Mouse (Mus musculus) CH12.LX (cell line): Measurements from ENCODE around the gene Slc17a6.

Source experiments
- CTCF ChIP-seq, 2 experiments: IDR thresholded peaks in 1 of 2; conservative IDR thresholded peaks in 1 of 2; 2 replicates each; pipeline ENCODE4 v1.5.1; 2011 to 2012; ENCODE audit warnings: low read depth in 2 of 2, low read length in 2 of 2, improper control_type of control experiment in 1 of 2, inconsistent platforms in 1 of 2, mild to moderate bottlenecking in 1 of 2, moderate library complexity in 1 of 2
- E2F4 ChIP-seq: IDR thresholded peaks from 2 replicates; pipeline ENCODE4 v1.6.1; 2011; ENCODE audit warnings: low read depth, low read length, improper control_type of control experiment; ENCODE audit not compliant: insufficient replicate concordance
- EP300 ChIP-seq: IDR thresholded peaks from 2 replicates; pipeline ENCODE4 v1.6.1; 2011; ENCODE audit warnings: low read length, improper control_type of control experiment
- HCFC1 ChIP-seq: IDR thresholded peaks from 2 replicates; pipeline ENCODE4 v1.6.1; 2012; ENCODE audit warnings: low read depth, mild to moderate bottlenecking, inconsistent platforms, low read length, improper control_type of control experiment
- MAZ ChIP-seq: IDR thresholded peaks from 2 replicates; pipeline ENCODE4 v1.6.1; 2012; ENCODE audit warnings: low read depth, mild to moderate bottlenecking, inconsistent platforms, low read length, improper control_type of control experiment, moderate library complexity
- NELFE ChIP-seq: IDR thresholded peaks from 2 replicates; pipeline ENCODE4 v1.6.1; 2011; ENCODE audit warnings: low read depth, low read length, improper control_type of control experiment
- PAX5 ChIP-seq: IDR thresholded peaks from 2 replicates; pipeline ENCODE4 v1.6.1; 2012; ENCODE audit warnings: low read length, inconsistent platforms, mixed read lengths
- POLR2A ChIP-seq: IDR thresholded peaks from 2 replicates; pipeline ENCODE4 v1.6.1; 2011; ENCODE audit warnings: low read depth, mild to moderate bottlenecking, improper control_type of control experiment, low read length
- RAD21 ChIP-seq: IDR thresholded peaks from 2 replicates; pipeline ENCODE4 v1.6.1; 2011; ENCODE audit warnings: low read depth, mild to moderate bottlenecking, low read length, improper control_type of control experiment, moderate library complexity
- SMC3 ChIP-seq: IDR thresholded peaks from 2 replicates; pipeline ENCODE4 v1.6.1; 2011; ENCODE audit warnings: low read depth, low read length, improper control_type of control experiment
- TCF12 ChIP-seq: IDR thresholded peaks from 2 replicates; pipeline ENCODE4 v1.6.1; 2014; ENCODE audit warnings: low read depth, mild to moderate bottlenecking, inconsistent platforms, low read length, improper control_type of control experiment
- USF2 ChIP-seq: conservative IDR thresholded peaks from 2 replicates; pipeline ENCODE4 v1.6.1; 2011; ENCODE audit warnings: low read depth, low read length, improper control_type of control experiment
- ZC3H11A ChIP-seq: IDR thresholded peaks from 2 replicates; pipeline ENCODE4 v1.6.1; 2012; ENCODE audit warnings: low read depth, mild to moderate bottlenecking, inconsistent platforms, low read length, improper control_type of control experiment
- ZMIZ1 ChIP-seq: IDR thresholded peaks from 2 replicates; pipeline ENCODE4 v1.6.1; 2012; ENCODE audit warnings: low read depth, mild to moderate bottlenecking, inconsistent platforms, low read length, improper control_type of control experiment

GRCm38 (mm10) chr7:51628349-51628748, 6.5 kb downstream of the Slc17a6 start:
- TF ChIP-seq PAX5 (no peak), CTCF (conservative IDR thresholded peaks at IDR 0.05 in 1 of 2, IDR thresholded peaks at IDR 0.05 in 1 of 2; ENCODE audit: low read depth in 2 of 2, low read length in 2 of 2) (no peak), ZC3H11A (no peak), ZMIZ1 (no peak), NELFE (no peak), POLR2A (no peak), MAZ (no peak), EP300 (no peak), SMC3 (no peak), HCFC1 (no peak), TCF12 (no peak), E2F4 (no peak), RAD21 (no peak), USF2 (no peak)
